Mouse (Mus musculus): ENCODE measurements around the gene Nedd9.

DNA sequence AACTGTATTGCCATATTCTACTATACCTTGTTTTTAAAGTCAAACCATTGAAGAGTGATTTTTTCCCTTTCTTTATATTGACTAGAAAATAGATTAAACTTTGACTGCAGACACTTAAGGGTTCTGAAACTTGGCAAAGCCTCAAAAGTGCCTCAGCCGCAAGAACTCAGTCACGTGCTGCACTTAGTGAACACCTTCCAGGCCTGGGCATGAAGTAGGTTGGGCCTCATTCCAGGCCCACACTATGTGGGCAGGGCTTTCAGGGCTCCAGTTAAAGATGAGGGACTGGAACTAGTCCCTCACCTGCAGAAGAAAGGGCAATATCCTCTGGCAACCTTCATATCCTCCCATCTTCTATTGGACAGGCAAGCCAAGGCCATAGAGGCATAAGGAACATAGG is 131.6 kb downstream of the Nedd9 start:
- no peak for TF ChIP-seq POLR2AphosphoS5 (IDR thresholded peaks at IDR 0.05; ENCODE audit: insufficient replicate concordance, low read depth, low read length)
- TF ChIP-seq CTCF (IDR thresholded peaks at IDR 0.05; ENCODE audit: low read depth, low read length), result no peak
- TF ChIP-seq GATA1 (IDR thresholded peaks at IDR 0.05; ENCODE audit: borderline replicate concordance, low read length), result no peak
- TF ChIP-seq GATA2 (IDR thresholded peaks at IDR 0.05; ENCODE audit: borderline replicate concordance, low read depth, low read length), result no peak
